ENCODE assay signal across 10 mouse cellular contexts in genomic region chr6:126371489-126371888, GRCm38 (mm10).
"Had no signal": no experiment of that assay in that cellular context is flagged by ENCODE, and none has a peak within 500 bp of the region (broad histone marks: within the 10 kb centered on the region; RNA-seq: fewer than 3 reads in every experiment).

No protein-coding gene starts in this region.

- H3K4me2 ChIP-seq: neural tube, embryonic 12.5 days; neural tube, embryonic 13.5 days; neural tube, embryonic 15.5 days; stomach, embryonic 15.5 days had no signal

- H3K4me1 ChIP-seq: neural tube, embryonic 12.5 days; neural tube, embryonic 13.5 days; neural tube, embryonic 15.5 days; stomach, embryonic 15.5 days had no signal

- H3K27me3 ChIP-seq: neural tube, embryonic 12.5 days; neural tube, embryonic 13.5 days; neural tube, embryonic 15.5 days; stomach, embryonic 15.5 days had no signal

- H3K27ac ChIP-seq: neural tube, embryonic 12.5 days; neural tube, embryonic 13.5 days; neural tube, embryonic 15.5 days; stomach, embryonic 15.5 days; stomach, postnatal 0 days had no signal

- H3K4me3 ChIP-seq: neural tube, embryonic 12.5 days; neural tube, embryonic 13.5 days; neural tube, embryonic 15.5 days; stomach, embryonic 15.5 days had no signal

- H3K36me3 ChIP-seq: neural tube, embryonic 12.5 days; neural tube, embryonic 13.5 days; neural tube, embryonic 15.5 days; stomach, embryonic 15.5 days had no signal

- DNase-seq: right cerebral cortex, postnatal 25 days; thymus, adult 18-20 months; thymus, adult 2 months; thymus, postnatal 25 days; thymus, postnatal 36 days had no signal

- H3K9ac ChIP-seq: neural tube, embryonic 12.5 days; neural tube, embryonic 13.5 days; neural tube, embryonic 15.5 days; stomach, embryonic 15.5 days had no signal

- H3K9me3 ChIP-seq: neural tube, embryonic 12.5 days; neural tube, embryonic 13.5 days; neural tube, embryonic 15.5 days; stomach, embryonic 15.5 days had no signal
